Mouse (Mus musculus) lung, embryonic 15.5 days (tissue): ENCODE results near the gene Olfr373. TPM values are rescaled to one million over a fixed set of nuclear protein-coding genes. Genes with fewer than 3 reads are reported as not detected.
"Not testable (repeated sequence)": the region's sequence is repeated elsewhere in the genome, so short reads cannot be mapped to it uniquely, and the experiment has no call there.

Experiments
- ATAC-seq: fragments of 200-750 bp; cut with Nextera tagmentation; 2 replicates; pipeline ENCODE4 v1.8.0; 2017; ENCODE audit warnings: moderate number of reproducible peaks, borderline replicate concordance; ENCODE audit not compliant: low FRiP score, low TSS enrichment; ENCODE audit errors: extremely low read depth
- H3K27ac ChIP-seq: fragments of 300-500 bp; sonication (generic); 2 replicates; pipeline ENCODE4 v1.5.1; 2015; ENCODE audit warnings: moderate library complexity, mild to moderate bottlenecking, inconsistent platforms
- H3K27me3 ChIP-seq: fragments of 300-500 bp; sonication (generic); 2 replicates; pipeline ENCODE4 v1.6.1; 2015; ENCODE audit warnings: inconsistent platforms
- H3K36me3 ChIP-seq: fragments of 300-500 bp; sonication (generic); 2 replicates; pipeline ENCODE4 v1.6.1; 2015; ENCODE audit warnings: inconsistent platforms
- H3K4me1 ChIP-seq: fragments of 300-500 bp; sonication (generic); 2 replicates; pipeline ENCODE4 v1.6.1; 2015; ENCODE audit warnings: inconsistent platforms
- H3K4me2 ChIP-seq: fragments of 300-500 bp; sonication (generic); 2 replicates; pipeline ENCODE4 v1.6.1; 2015; ENCODE audit warnings: inconsistent platforms, mild to moderate bottlenecking, moderate library complexity
- H3K4me3 ChIP-seq: fragments of 300-500 bp; sonication (generic); 2 replicates; pipeline ENCODE4 v1.5.1; 2015; ENCODE audit warnings: mild to moderate bottlenecking, inconsistent platforms
- H3K9ac ChIP-seq: fragments of 300-500 bp; sonication (generic); 2 replicates; pipeline ENCODE4 v1.6.1; 2015; ENCODE audit warnings: inconsistent platforms
- H3K9me3 ChIP-seq: fragments of 300-500 bp; sonication (generic); 2 replicates; pipeline ENCODE4 v1.6.1; 2016; ENCODE audit warnings: inconsistent platforms
- WGBS: fragments of 180-500 bp; shearing (Covaris S2); methylation state at CpG from one replicate; pipeline ENCODE4 v1.1.7; 2015; 5-methylcytosine and 5-hydroxymethylcytosine counted together
- polyA plus RNA-seq: library from polyadenylated mRNA; unstranded; fragments of >200 nt; fragmentation: Nextera tagmentation; extraction: Ambion mirVana; gene quantifications from 2 replicates; pipeline ENCODE4 v1.2.1, GENCODE M21; 2015

Olfr373 gene
- polyA plus RNA-seq, 1 experiment from 2014 or later: not detected

DNA sequence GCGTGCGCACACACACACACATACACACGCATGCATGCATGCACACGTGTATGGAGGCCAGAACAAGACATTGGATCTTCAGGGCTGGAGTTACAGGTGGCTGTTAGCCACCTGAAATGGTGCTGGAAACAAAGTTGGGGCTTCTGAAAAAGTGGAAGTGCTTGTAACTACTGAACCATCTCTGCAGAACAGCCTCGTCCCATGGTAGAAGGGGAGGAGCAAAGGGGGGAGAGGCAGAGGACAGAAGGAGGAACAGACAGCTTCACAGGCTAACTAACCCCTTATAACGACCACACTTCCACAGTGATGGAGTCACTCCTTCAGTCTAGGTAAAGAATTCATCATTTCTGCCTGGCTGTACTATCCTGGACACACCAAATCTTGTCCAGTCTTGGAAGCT, 27.9 kb downstream of the Olfr373 start:
- WGBS: 75% methylated on average over 6 of the region's 6 CpGs
- no peaks in the 10 kb centered on the region for H3K9me3 ChIP-seq
- H3K4me3 ChIP-seq: no peak overlapping the region
- H3K9ac ChIP-seq: no peak overlapping the region
- no peak for ATAC-seq
- no peaks in the 10 kb centered on the region for H3K27me3 ChIP-seq
- no peaks in the 10 kb centered on the region for H3K4me1 ChIP-seq
- no peaks in the 10 kb centered on the region for H3K36me3 ChIP-seq
- no peak overlapping the region for H3K27ac ChIP-seq
- no peak overlapping the region for H3K4me2 ChIP-seq

GRCm38 (mm10) chr8:72112486-72112885, 29.5 kb downstream of the Olfr373 start:
- Histone ChIP-seq H3K36me3 (no peaks in the 10 kb centered on the region), H3K27me3 (no peaks in the 10 kb centered on the region), H3K9ac (no peak overlapping the region), H3K9me3 (no peaks in the 10 kb centered on the region), H3K27ac (no peak overlapping the region), H3K4me2 (no peak overlapping the region), H3K4me1 (no peaks in the 10 kb centered on the region), H3K4me3 (no peak overlapping the region)
- 57% methylated on average over 3 of the region's 3 CpGs for WGBS
- ATAC-seq: no peak

- ATAC-seq: no peak
- H3K27ac ChIP-seq: no peak overlapping the region
- H3K9ac ChIP-seq: no peak overlapping the region
- H3K36me3 ChIP-seq: no peaks in the 10 kb centered on the region
- no peaks in the 10 kb centered on the region for H3K9me3 ChIP-seq
- H3K4me3 ChIP-seq: no peak overlapping the region
- H3K4me2 ChIP-seq: no peak overlapping the region
- H3K4me1 ChIP-seq: no peaks in the 10 kb centered on the region
- WGBS: 81% methylated on average over 2 of the region's 2 CpGs
- H3K27me3 ChIP-seq: no peaks in the 10 kb centered on the region
Observed at GRCm38 (mm10) chr8:72115202-72115601, 32.2 kb downstream of the Olfr373 start.

GRCm38 (mm10) chr8:72118616-72119015, 35.6 kb downstream of the Olfr373 start:
- H3K27ac ChIP-seq: no peak overlapping the region
- H3K27me3 ChIP-seq: no peaks in the 10 kb centered on the region
- H3K36me3 ChIP-seq: no peaks in the 10 kb centered on the region
- no peaks in the 10 kb centered on the region for H3K9me3 ChIP-seq
- no peak overlapping the region for H3K9ac ChIP-seq
- WGBS: 42% methylated on average over 4 of the region's 4 CpGs
- ATAC-seq: no peak
- H3K4me2 ChIP-seq: no peak overlapping the region
- no peak overlapping the region for H3K4me3 ChIP-seq
- H3K4me1 ChIP-seq: no peaks in the 10 kb centered on the region

- not testable (repeated sequence) for H3K4me3 ChIP-seq, H3K4me2 ChIP-seq, ATAC-seq, H3K4me1 ChIP-seq, H3K36me3 ChIP-seq, H3K27ac ChIP-seq, H3K9ac ChIP-seq, H3K9me3 ChIP-seq, H3K27me3 ChIP-seq
- 42% methylated on average over 3 of the region's 3 CpGs for WGBS
Observed at GRCm38 (mm10) chr8:72121486-72121885, 38.5 kb downstream of the Olfr373 start.

DNA sequence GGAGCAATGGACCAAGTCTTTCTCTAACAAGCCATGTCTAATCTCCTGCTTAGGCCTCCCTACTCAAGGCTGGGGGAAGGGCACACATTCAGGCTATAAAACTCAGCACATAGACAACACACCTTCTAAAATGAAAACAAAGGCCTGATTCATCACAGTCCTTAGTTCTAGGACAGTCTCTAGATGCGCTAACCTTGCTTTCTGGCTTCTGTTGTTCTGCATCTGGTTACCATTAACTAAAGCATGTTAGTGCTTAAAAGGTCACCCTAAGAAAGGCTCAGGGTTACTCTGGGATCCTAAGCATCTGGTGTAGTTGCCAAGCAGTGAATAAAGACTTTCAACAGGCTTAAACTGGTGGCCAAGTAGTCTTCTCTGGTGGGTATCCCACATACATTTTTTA, 39.0 kb downstream of the Olfr373 start:
- Histone ChIP-seq H3K4me3 (no peak overlapping the region), H3K4me2 (no peak overlapping the region), H3K27ac (no peak overlapping the region), H3K27me3 (no peaks in the 10 kb centered on the region), H3K36me3 (no peaks in the 10 kb centered on the region), H3K4me1 (no peaks in the 10 kb centered on the region), H3K9ac (no peak overlapping the region), H3K9me3 (no peaks in the 10 kb centered on the region)
- ATAC-seq: no peak
- WGBS: 90% methylated on average over 1 of the region's 1 CpGs

- no peak overlapping the region for H3K9ac ChIP-seq
- H3K4me1 ChIP-seq: peaks cover 7% of the 10 kb centered on the region
- ATAC-seq: no peak
- no peak overlapping the region for H3K27ac ChIP-seq
- no peaks in the 10 kb centered on the region for H3K27me3 ChIP-seq
- H3K36me3 ChIP-seq: no peaks in the 10 kb centered on the region
- no peak overlapping the region for H3K4me3 ChIP-seq
- no peak overlapping the region for H3K4me2 ChIP-seq
- H3K9me3 ChIP-seq: no peaks in the 10 kb centered on the region
- WGBS: 50% methylated on average over 1 of the region's 1 CpGs
Observed at GRCm38 (mm10) chr8:72127834-72128233, 44.9 kb downstream of the Olfr373 start.

DNA sequence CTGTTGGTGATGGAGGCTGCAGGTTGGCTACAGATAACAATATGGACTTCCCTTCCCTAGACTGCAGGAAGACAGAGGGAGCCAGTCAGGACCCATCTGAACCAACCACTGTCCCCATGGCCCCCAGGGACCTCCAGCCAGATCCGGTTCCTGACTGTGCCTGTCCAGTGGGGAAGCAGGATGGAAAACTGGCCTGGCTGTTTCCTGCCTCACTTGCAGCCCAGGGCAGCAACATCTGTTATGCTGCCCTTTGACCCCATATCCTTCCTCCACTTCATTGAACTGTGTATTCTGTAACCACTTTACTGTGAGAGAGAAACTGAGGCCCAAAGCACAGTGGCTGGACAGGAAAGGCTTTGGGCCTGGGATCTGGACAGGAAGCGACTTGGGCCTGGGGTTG, 48.3 kb downstream of the Olfr373 start:
- ATAC-seq: no peak
- Histone ChIP-seq H3K9ac (no peak overlapping the region), H3K4me2 (no peak overlapping the region), H3K4me3 (no peak overlapping the region), H3K27me3 (no peaks in the 10 kb centered on the region), H3K27ac (peak overlapping the region; percentile 31; the same call in 1 of the 2 replicates), H3K36me3 (no peaks in the 10 kb centered on the region), H3K9me3 (no peaks in the 10 kb centered on the region), H3K4me1 (peaks cover 21% of the 10 kb centered on the region)
- 76% methylated on average over 2 of the region's 2 CpGs for WGBS

DNA sequence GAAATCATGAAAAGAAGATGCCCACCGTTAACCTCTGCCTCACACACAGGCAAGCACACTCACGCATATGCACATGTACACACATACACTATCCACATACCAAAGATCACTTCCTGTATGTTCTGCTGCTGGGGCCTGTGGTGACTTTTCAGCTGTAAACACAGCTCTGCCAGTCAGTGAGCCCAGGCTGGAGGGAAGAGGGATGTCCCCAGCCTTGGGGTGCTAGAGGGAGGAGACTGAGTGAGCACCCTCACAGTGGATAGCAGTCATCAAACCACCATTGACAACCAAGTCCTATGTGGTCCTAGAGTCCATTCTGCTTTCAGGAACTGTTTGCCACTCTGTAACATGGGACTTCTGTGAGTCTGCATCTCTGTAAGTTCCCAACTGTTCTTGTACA, 48.9 kb downstream of the Olfr373 start:
- WGBS: 72% methylated on average over 2 of the region's 2 CpGs
- Histone ChIP-seq H3K9ac (no peak overlapping the region), H3K4me3 (no peak overlapping the region), H3K27me3 (no peaks in the 10 kb centered on the region), H3K27ac (peak overlapping the region; percentile 31; the same call in 1 of the 2 replicates), H3K36me3 (no peaks in the 10 kb centered on the region), H3K4me2 (no peak overlapping the region), H3K4me1 (peaks cover 22% of the 10 kb centered on the region), H3K9me3 (no peaks in the 10 kb centered on the region)
- no peak for ATAC-seq

- Histone ChIP-seq H3K27ac (peak overlapping the region; percentile 63), H3K27me3 (no peaks in the 10 kb centered on the region)
Observed at GRCm38 (mm10) chr8:72132417-72132816, 49.4 kb downstream of the Olfr373 start.

DNA sequence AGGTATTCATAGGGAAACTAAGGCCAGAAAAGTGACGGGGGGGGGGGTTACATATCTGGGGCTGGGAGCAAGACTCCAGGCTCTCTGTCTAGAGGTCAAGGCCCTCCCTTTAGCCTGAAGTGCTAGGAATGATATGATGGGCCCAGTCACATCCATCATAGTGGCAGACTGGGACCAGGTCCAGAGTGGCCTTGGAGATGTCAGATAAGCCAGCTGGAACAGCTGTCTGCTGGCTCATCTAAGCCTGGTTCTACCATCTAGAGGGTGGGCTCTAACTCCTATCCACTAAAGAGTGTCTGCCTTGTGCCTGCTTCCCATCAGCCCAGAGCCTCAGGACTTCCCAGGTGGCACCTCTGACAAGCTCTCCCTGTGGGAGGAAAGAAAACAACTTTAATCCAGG, 49.9 kb downstream of the Olfr373 start:
- H3K4me3 ChIP-seq: no peak overlapping the region
- no peak overlapping the region for H3K4me2 ChIP-seq
- no peak overlapping the region for H3K9ac ChIP-seq
- ATAC-seq: no peak
- no peaks in the 10 kb centered on the region for H3K9me3 ChIP-seq
- 16% methylated on average over 1 of the region's 1 CpGs for WGBS
- no peaks in the 10 kb centered on the region for H3K27me3 ChIP-seq
- H3K27ac ChIP-seq: peak overlapping the region; percentile 63
- 0 out of 2 replicates have a peak, but pooled peaks cover 3% of the 10 kb centered on the region for H3K36me3 ChIP-seq
- H3K4me1 ChIP-seq: peaks cover 32% of the 10 kb centered on the region

More at GRCm38 (mm10) chr8:72132417-72132816, 49.4 kb downstream of the Olfr373 start:
- H3K4me2 ChIP-seq: no peak overlapping the region
- no peak overlapping the region for H3K9ac ChIP-seq
- H3K36me3 ChIP-seq: no peaks in the 10 kb centered on the region
- H3K4me1 ChIP-seq: peaks cover 27% of the 10 kb centered on the region
- WGBS: 54% methylated on average over 1 of the region's 1 CpGs
- no peaks in the 10 kb centered on the region for H3K9me3 ChIP-seq
- H3K4me3 ChIP-seq: no peak overlapping the region
- no peak for ATAC-seq

DNA sequence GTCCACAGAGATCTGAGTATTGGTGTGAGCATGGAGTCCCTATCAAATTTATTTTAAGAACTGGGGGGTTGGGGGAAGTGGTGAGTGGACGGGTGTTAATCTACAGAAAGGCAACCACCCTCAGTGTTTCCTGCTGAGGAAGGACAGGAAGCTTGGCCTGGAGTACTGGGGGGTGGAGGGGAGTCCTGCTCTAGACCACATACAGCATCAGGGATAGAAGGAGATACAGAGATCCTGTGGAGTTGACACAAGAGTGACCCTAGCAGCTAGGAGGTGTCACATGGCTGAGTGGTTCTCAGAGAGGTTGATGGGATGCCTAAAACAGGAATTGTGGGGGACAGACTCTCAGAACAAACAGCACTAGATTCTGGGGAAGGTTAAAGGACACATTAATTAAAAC, 50.5 kb downstream of the Olfr373 start:
- peaks cover 34% of the 10 kb centered on the region for H3K4me1 ChIP-seq
- ATAC-seq: no peak
- H3K9me3 ChIP-seq: no peaks in the 10 kb centered on the region
- WGBS: 21% methylated on average over 1 of the region's 1 CpGs
- no peak overlapping the region for H3K4me2 ChIP-seq
- H3K9ac ChIP-seq: no peak overlapping the region
- peak overlapping the region; percentile 63 for H3K27ac ChIP-seq
- H3K4me3 ChIP-seq: no peak overlapping the region
- peaks cover 9% of the 10 kb centered on the region for H3K36me3 ChIP-seq
- no peaks in the 10 kb centered on the region for H3K27me3 ChIP-seq
